Mouse (Mus musculus): ENCODE results near the gene H2-Ab1.

DNA sequence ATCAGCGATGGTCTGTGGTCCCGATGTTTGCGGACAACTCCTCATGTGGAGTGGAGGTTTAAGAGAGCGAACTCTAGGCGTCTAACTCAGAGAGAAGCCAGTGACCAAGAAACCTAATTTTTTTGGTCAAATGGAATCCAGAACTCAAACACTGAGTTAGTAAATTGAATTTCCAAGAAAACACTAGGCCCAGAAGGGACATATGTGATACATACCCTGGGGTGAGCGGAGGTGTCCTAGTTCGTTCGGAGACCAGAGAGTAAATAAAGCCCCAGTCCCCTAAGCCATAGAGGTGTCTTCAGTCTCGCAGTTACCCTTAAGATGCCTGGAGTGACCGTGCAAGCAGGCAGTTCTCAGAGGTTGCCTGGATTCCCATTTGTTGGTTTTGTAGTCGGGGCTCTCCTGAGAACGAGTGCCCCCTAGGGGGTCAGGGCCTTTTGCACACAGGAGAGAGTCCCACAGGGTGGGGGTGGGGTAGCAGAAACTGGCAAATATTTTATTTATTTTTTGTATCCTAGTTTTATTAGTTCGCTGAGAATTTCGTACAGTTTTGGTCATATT lies 6.4 kb downstream of the H2-Ab1 start:
- TF ChIP-seq CTCF (IDR thresholded peaks at IDR 0.05; ENCODE audit: low read depth) (peak; percentile 20; the same call in 1 of the 2 replicates), EP300 (IDR thresholded peaks at IDR 0.05; ENCODE audit: low read depth) (no peak)
